Mouse (Mus musculus) lung, adult 2 months (tissue): ENCODE measurements around the gene Mtm1.

Source experiments
- CTCF ChIP-seq: fragments of 200-500 bp; IDR thresholded peaks from 2 replicates; pipeline ENCODE4 v1.5.1; 2011; ENCODE audit warnings: mild to moderate bottlenecking, low read length, control low read depth; ENCODE audit not compliant: insufficient read depth
- POLR2A ChIP-seq: fragments of 200-500 bp; IDR thresholded peaks from 2 replicates; pipeline ENCODE4 v1.6.1; 2011; ENCODE audit warnings: low read depth, mild to moderate bottlenecking, control low read depth, low read length, borderline replicate concordance; ENCODE audit errors: extremely low read depth

- TF ChIP-seq CTCF = no peak
- no peak for TF ChIP-seq POLR2A
Observed at GRCm38 (mm10) chrX:71314380-71314779, 103.8 kb downstream of the Mtm1 start.
